Mouse (Mus musculus) liver, adult 2 months (tissue): ENCODE data around the gene Cct4.

Source experiments
- CTCF ChIP-seq: fragments of 200-500 bp; IDR thresholded peaks from 2 replicates; pipeline ENCODE4 v1.5.1; 2011; ENCODE audit warnings: low read depth, low read length, control low read depth
- POLR2A ChIP-seq: fragments of 200-500 bp; IDR thresholded peaks from 2 replicates; pipeline ENCODE4 v1.6.1; 2011; ENCODE audit warnings: low read length, control low read depth; ENCODE audit not compliant: insufficient read depth; ENCODE audit errors: extremely low read depth

DNA sequence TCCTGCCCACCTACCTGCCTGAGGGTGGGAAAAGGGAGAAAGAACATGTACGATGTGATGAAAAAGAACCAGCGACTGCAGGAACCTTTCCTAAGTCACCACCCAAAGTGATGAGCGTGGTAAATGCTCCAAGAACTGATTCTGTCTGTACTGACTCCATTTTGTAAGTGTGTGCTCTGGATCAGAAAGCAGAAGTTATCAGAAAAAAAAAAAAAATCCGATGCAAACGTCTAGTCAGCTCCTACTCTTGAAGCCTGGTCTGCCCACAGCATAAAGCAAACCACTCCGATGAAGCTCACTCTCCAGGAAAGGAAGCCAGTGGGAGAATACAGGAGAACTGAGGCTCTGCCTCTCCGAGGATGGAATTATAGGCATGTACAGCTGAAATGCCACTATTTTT, 37.7 kb upstream of the Cct4 start:
- no peak for TF ChIP-seq CTCF
- no peak for TF ChIP-seq POLR2A
